Mouse (Mus musculus) lung, adult 2 months (tissue): ENCODE results near the gene Plekha4.

Source experiments
- CTCF ChIP-seq: fragments of 200-500 bp; IDR thresholded peaks from 2 replicates; pipeline ENCODE4 v1.5.1; 2011; ENCODE audit warnings: mild to moderate bottlenecking, low read length, control low read depth; ENCODE audit not compliant: insufficient read depth
- POLR2A ChIP-seq: fragments of 200-500 bp; IDR thresholded peaks from 2 replicates; pipeline ENCODE4 v1.6.1; 2011; ENCODE audit warnings: low read depth, mild to moderate bottlenecking, control low read depth, low read length, borderline replicate concordance; ENCODE audit errors: extremely low read depth

DNA sequence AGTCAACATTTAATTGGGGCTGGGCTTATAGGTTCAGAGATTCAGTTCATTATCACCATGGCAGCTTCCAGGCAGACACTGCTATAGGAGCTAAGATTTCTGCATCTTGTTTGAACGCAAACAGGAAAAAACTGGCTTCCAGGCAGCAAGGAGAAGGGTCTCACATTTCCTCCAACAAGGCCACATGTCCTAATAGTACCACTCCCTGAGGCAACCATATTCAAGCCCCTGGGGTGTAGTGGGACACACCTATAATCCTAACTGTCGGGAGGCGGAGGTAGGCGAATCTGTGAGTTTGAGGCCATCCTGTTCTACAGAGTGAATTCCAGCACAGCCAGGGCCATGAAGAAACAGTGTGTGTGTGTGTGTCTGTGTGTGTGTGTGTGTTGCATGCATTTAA lies 69.0 kb downstream of the Plekha4 start:
- TF ChIP-seq CTCF: no peak
- no peak for TF ChIP-seq POLR2A
